Mouse (Mus musculus) heart, postnatal 0 days (tissue): Measurements from ENCODE around the gene Ankrd28.

Experiments
- CTCF ChIP-seq: IDR thresholded peaks from 2 replicates; pipeline ENCODE4 v1.5.1; 2016; ENCODE audit warnings: antibody characterized with exemption, control low read depth, low read depth
- EP300 ChIP-seq: IDR thresholded peaks from 2 replicates; pipeline ENCODE4 v1.6.1; 2016; ENCODE audit warnings: antibody characterized with exemption, low read depth

DNA sequence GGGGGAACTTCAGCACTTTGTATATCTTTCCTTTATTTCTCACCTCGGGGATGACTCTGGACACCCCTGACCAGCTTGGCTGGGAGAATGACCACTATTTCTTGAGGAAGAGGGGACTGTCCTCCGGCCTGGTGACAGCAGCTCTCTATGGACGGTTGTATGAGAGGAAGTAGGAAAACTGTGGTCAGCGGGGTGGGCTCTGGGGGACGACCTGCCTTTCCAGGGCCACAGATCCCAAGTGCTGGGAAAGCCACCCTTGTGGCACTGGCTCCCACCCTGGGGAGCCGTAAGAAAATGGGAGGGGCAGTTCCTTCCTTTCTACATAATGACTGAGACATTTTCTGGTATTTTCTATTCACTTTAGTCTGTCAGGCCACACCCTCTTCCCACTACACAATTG is 162.7 kb downstream of the Ankrd28 start:
- no peak for TF ChIP-seq CTCF
- TF ChIP-seq EP300 = no peak
